Mouse (Mus musculus): ENCODE measurements around the gene Gpr63.

- no peak for TF ChIP-seq CTCF (IDR thresholded peaks at IDR 0.05; ENCODE audit: low read depth)
- no peak for TF ChIP-seq EP300 (IDR thresholded peaks at IDR 0.05; ENCODE audit: low read depth)
Observed at GRCm38 (mm10) chr4:24967251-24967650, 1.0 kb downstream of the Gpr63 start.

Measured in liver, postnatal 0 days (tissue).